In genomic region chr6:6862611-6863010, GRCm38 (mm10) we compare ENCODE assay signal across 8 mouse cellular contexts. TPM values are rescaled to one million over a fixed set of nuclear protein-coding genes. Genes with fewer than 3 reads are reported as not detected.
DNase-seq lines count a peak whose midpoint lies in the region; ATAC-seq and TF ChIP-seq lines count a peak whose summit lies in the region.

No protein-coding gene starts in this region.

- H3K9ac ChIP-seq in hindbrain, embryonic 13.5 days: no peak overlapping the region
- H3K9ac ChIP-seq in liver, embryonic 13.5 days: no peak overlapping the region

- H3K36me3 ChIP-seq in testis, adult 2 months (ENCODE audit: control insufficient read depth, insufficient read depth, low read length): no peaks in the 10 kb centered on the region
- H3K36me3 ChIP-seq in embryonic facial prominence, embryonic 10.5 days (replicated peaks): no peaks in the 10 kb centered on the region
- no peaks in the 10 kb centered on the region for H3K36me3 ChIP-seq in hindbrain, embryonic 13.5 days
- H3K36me3 ChIP-seq in liver, embryonic 13.5 days: no peaks in the 10 kb centered on the region

- H3K4me1 ChIP-seq in testis, adult 2 months (ENCODE audit: control insufficient read depth, insufficient read depth, low read length): peaks cover 16% of the 10 kb centered on the region
- H3K4me1 ChIP-seq in embryonic facial prominence, embryonic 10.5 days: peaks cover 35% of the 10 kb centered on the region
- H3K4me1 ChIP-seq in hindbrain, embryonic 13.5 days (replicated peaks): peaks cover 17% of the 10 kb centered on the region
- peaks cover 9% of the 10 kb centered on the region for H3K4me1 ChIP-seq in liver, embryonic 13.5 days (replicated peaks)

- peak overlapping the region; percentile 73 for H3K4me3 ChIP-seq in testis, adult 2 months (ENCODE audit: control insufficient read depth, low read depth, low read length)
- peak overlapping the region; percentile 74 for H3K4me3 ChIP-seq in embryonic facial prominence, embryonic 10.5 days
- H3K4me3 ChIP-seq in hindbrain, embryonic 13.5 days: peak overlapping the region; percentile 36
- H3K4me3 ChIP-seq in liver, embryonic 13.5 days (replicated peaks): peak overlapping the region; percentile 37; the same call in 1 of the 2 replicates

- DNase-seq in testis, postnatal 10 days (ENCODE audit: low spot score): no peak
- DNase-seq in embryonic facial prominence, embryonic 10.5 days (ENCODE audit: low spot score): peak; percentile 93
- DNase-seq in liver, embryonic 13.5 days: no peak
- DNase-seq in skeletal muscle tissue, adult 2 months (ENCODE audit: low read depth, low spot score): peak; percentile 9
- no peak for DNase-seq in spleen, postnatal 36 days (ENCODE audit: low spot score in 2 of 2)
- no peak for DNase-seq in adipocyte (ENCODE audit: low spot score)

- H3K27ac ChIP-seq in testis, adult 2 months (ENCODE audit: control insufficient read depth, insufficient read depth, low read depth, low read length): no peak overlapping the region
- peak overlapping the region; percentile 81 for H3K27ac ChIP-seq in embryonic facial prominence, embryonic 10.5 days (replicated peaks)
- no peak overlapping the region for H3K27ac ChIP-seq in hindbrain, embryonic 13.5 days
- H3K27ac ChIP-seq in liver, embryonic 13.5 days: no peak overlapping the region

- peak; percentile 77 for TF ChIP-seq POLR2A in testis, adult 2 months (IDR thresholded peaks at IDR 0.05; ENCODE audit: control insufficient read depth, low read depth, low read length)

- WGBS in embryonic facial prominence, embryonic 10.5 days: under 1% methylated on average over 23 of the region's 23 CpGs
- under 1% methylated on average over 23 of the region's 23 CpGs for WGBS in hindbrain, embryonic 13.5 days
- WGBS in liver, embryonic 13.5 days (ENCODE audit: insufficient replicate concordance): 1% methylated on average over 23 of the region's 23 CpGs

- H3K4me2 ChIP-seq in hindbrain, embryonic 13.5 days: peak overlapping the region; percentile 56
- peak overlapping the region; percentile 53 for H3K4me2 ChIP-seq in liver, embryonic 13.5 days

- TF ChIP-seq CTCF in testis, adult 2 months (IDR thresholded peaks at IDR 0.05; ENCODE audit: control insufficient read depth, insufficient read depth, insufficient replicate concordance, low read depth, low read length): no peak

- ATAC-seq in hindbrain, embryonic 13.5 days (ENCODE audit: low FRiP score): peak; percentile 53
- ATAC-seq in liver, embryonic 13.5 days (ENCODE audit: low read depth): peak; percentile 41; the same call in 1 of the 2 replicates

- H3K9me3 ChIP-seq in embryonic facial prominence, embryonic 10.5 days: no peaks in the 10 kb centered on the region
- no peaks in the 10 kb centered on the region for H3K9me3 ChIP-seq in hindbrain, embryonic 13.5 days
- no peaks in the 10 kb centered on the region for H3K9me3 ChIP-seq in liver, embryonic 13.5 days (replicated peaks)

- peaks cover 14% of the 10 kb centered on the region for H3K27me3 ChIP-seq in testis, adult 2 months (ENCODE audit: control insufficient read depth, insufficient read depth, low read length)
- H3K27me3 ChIP-seq in embryonic facial prominence, embryonic 10.5 days (replicated peaks; ENCODE audit: low read depth, poor library complexity, severe bottlenecking): peaks cover 100% of the 10 kb centered on the region
- H3K27me3 ChIP-seq in hindbrain, embryonic 13.5 days: peaks cover 95% of the 10 kb centered on the region
- H3K27me3 ChIP-seq in liver, embryonic 13.5 days: peaks cover 99% of the 10 kb centered on the region

RNA-seq across cellular contexts. Expression of gene Dlx6, which starts 0.5 kb away (rescaled TPM):
- polyA plus RNA-seq in testis, adult 2 months (2012; rRNA removed): 10.8 and 12.3 TPM in 2 replicates
- polyA plus RNA-seq in embryonic facial prominence, embryonic 10.5 days (2016; fragmentation: Nextera tagmentation; extraction: Ambion mirVana): 4.9 and 5.9 TPM in 2 replicates
- polyA plus RNA-seq in hindbrain, embryonic 13.5 days (2015; fragmentation: Nextera tagmentation; extraction: Ambion mirVana): 0.18 TPM in 1 of 2 replicates, not detected in the other
- not detected in 2 replicates for polyA plus RNA-seq in liver, embryonic 13.5 days (2015; fragmentation: Nextera tagmentation; extraction: Ambion mirVana)

RNA-seq across cellular contexts. Expression of gene Dlx5, which starts 19.3 kb away (rescaled TPM):
- polyA plus RNA-seq in testis, adult 2 months (2012; rRNA removed): 4.3 and 4.5 TPM in 2 replicates
- 75.5 and 92.2 TPM in 2 replicates for polyA plus RNA-seq in embryonic facial prominence, embryonic 10.5 days (2016; fragmentation: Nextera tagmentation; extraction: Ambion mirVana)
- 1.3 and 1.9 TPM in 2 replicates for polyA plus RNA-seq in hindbrain, embryonic 13.5 days (2015; fragmentation: Nextera tagmentation; extraction: Ambion mirVana)
- 0.08 TPM in 1 of 2 replicates, not detected in the other for polyA plus RNA-seq in liver, embryonic 13.5 days (2015; fragmentation: Nextera tagmentation; extraction: Ambion mirVana)

Comparison
In these comparisons a context has a peak if more than half of its experiments do, and no peak if none do; other contexts are left out.
1. DNase-seq: peak in embryonic facial prominence, embryonic 10.5 days (single experiment) and skeletal muscle tissue, adult 2 months (single experiment); none in testis, postnatal 10 days (single experiment), liver, embryonic 13.5 days (single experiment), spleen, postnatal 36 days (0 of 2) and adipocyte (single experiment).
2. RNA of gene Dlx5, which starts 19.3 kb away (polyA plus RNA-seq): 75.5 to 92.2 TPM in embryonic facial prominence, embryonic 10.5 days; 4.3 to 4.5 TPM in testis, adult 2 months, 1.3 to 1.9 TPM in hindbrain, embryonic 13.5 days and 0.08 TPM in liver, embryonic 13.5 days; every median in the first group is over 10 times any median in the second.
3. Peak in every context shown above with its lines, with median percentiles within 50 percentile points of each other: H3K4me3 ChIP-seq.